Mouse (Mus musculus): ENCODE results near the gene Fgd2.

The Fgd2 gene

GRCm38 (mm10) chr17:29419976-29420739, 59.4 kb downstream of the Fgd2 start:
- in situ Hi-C loops (cut with MseI, MboI) = no loop called here

GRCm38 (mm10) chr17:29421319-29421718, 60.6 kb downstream of the Fgd2 start:
- in situ Hi-C loops (cut with MseI, MboI) = no loop called here

- in situ Hi-C loops (cut with MseI, MboI) = no loop called here
Measured at GRCm38 (mm10) chr17:29422337-29422736, 61.6 kb downstream of the Fgd2 start.

GRCm38 (mm10) chr17:29422912-29423504, 62.3 kb downstream of the Fgd2 start:
- in situ Hi-C loops (cut with MseI, MboI) = no loop called here

GRCm38 (mm10) chr17:29423991-29424390, 63.3 kb downstream of the Fgd2 start:
- in situ Hi-C loops (cut with MseI, MboI) = no loop called here

GRCm38 (mm10) chr17:29425345-29425744, 64.6 kb downstream of the Fgd2 start:
- in situ Hi-C loops (cut with MseI, MboI) = no loop called here

GRCm38 (mm10) chr17:29428213-29428612, 67.5 kb downstream of the Fgd2 start:
- in situ Hi-C loops (cut with MseI, MboI) = no loop called here

- in situ Hi-C loops (cut with MseI, MboI) = no loop called here
Measured at GRCm38 (mm10) chr17:29428826-29429225, 68.1 kb downstream of the Fgd2 start.
